Mouse (Mus musculus): Measurements from ENCODE around the gene Gria1. TPM values are rescaled to one million over a fixed set of nuclear protein-coding genes. Genes with fewer than 3 reads are reported as not detected.

Gria1 gene
- polyA plus RNA-seq, 1 experiment = 0.01 TPM

DNA sequence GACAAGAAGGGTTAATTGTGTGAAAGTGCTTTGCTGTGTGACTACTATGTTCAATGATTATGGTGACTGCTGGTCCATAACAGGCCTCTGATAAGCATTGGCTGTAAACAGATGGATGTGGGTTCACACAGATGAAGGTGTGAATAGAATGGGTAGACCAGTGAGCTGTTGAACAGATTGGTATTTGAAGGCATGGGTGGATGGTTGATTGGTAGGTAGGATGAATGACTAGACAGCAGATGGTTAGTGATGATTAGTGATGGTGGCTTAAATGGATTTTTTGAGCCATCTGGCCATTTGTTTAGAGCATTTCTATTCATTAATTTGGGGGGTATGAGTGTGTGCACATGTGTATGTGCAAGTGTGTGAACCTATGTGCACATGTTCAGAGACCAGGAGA, 173.9 kb downstream of the Gria1 start:
- H3K27ac ChIP-seq (ENCODE audit: insufficient read depth, low read length) = no peak overlapping the region
- no peak overlapping the region for H3K4me3 ChIP-seq (ENCODE audit: extremely low read depth, insufficient read depth, insufficient read length)
- no peaks in the 10 kb centered on the region for H3K36me3 ChIP-seq (ENCODE audit: control insufficient read depth, insufficient read depth, low read length)
- no peak for TF ChIP-seq CTCF (IDR thresholded peaks at IDR 0.05; ENCODE audit: extremely low read depth, insufficient read depth, insufficient read length, insufficient replicate concordance)
- no peak for TF ChIP-seq POLR2A (IDR thresholded peaks at IDR 0.05; ENCODE audit: low read depth, low read length)
- no peaks in the 10 kb centered on the region for H3K4me1 ChIP-seq (ENCODE audit: control insufficient read depth, insufficient read depth, insufficient read length)
- DNase-seq (ENCODE audit: low read depth in 1 of 2, low spot score in 2 of 2) = no peak
- H3K27me3 ChIP-seq (ENCODE audit: control insufficient read depth, insufficient read depth, low read length) = no peaks in the 10 kb centered on the region

DNA sequence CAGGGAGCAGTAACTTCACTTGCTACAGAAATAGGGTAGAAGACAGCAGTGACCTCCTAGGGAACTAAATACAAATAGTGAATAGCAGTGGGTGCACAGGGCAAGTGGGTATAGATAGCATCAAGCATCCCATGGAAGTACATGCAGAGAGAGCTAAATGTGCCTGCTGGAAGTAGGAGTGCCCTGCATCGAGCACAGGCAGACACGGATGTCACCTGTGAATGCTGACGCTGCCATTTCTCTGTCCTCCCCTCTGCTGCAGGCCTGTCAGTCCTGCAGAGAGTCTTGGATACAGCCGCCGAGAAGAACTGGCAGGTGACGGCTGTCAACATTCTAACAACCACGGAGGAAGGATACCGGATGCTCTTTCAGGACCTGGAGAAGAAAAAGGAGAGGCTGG, 178.2 kb downstream of the Gria1 start:
- no peaks in the 10 kb centered on the region for H3K27me3 ChIP-seq (ENCODE audit: control insufficient read depth, insufficient read depth, low read length)
- H3K4me1 ChIP-seq (ENCODE audit: control insufficient read depth, insufficient read depth, insufficient read length) = no peaks in the 10 kb centered on the region
- DNase-seq (ENCODE audit: low read depth in 1 of 2, low spot score in 2 of 2) = no peak
- no peak overlapping the region for H3K4me3 ChIP-seq (ENCODE audit: extremely low read depth, insufficient read depth, insufficient read length)
- no peak overlapping the region for H3K27ac ChIP-seq (ENCODE audit: insufficient read depth, low read length)
- no peaks in the 10 kb centered on the region for H3K36me3 ChIP-seq (ENCODE audit: control insufficient read depth, insufficient read depth, low read length)
- WGBS = 88% methylated on average over 8 of the region's 8 CpGs
- TF ChIP-seq POLR2A (IDR thresholded peaks at IDR 0.05; ENCODE audit: low read depth, low read length) (no peak), CTCF (IDR thresholded peaks at IDR 0.05; ENCODE audit: extremely low read depth, insufficient read depth, insufficient read length, insufficient replicate concordance) (no peak)

DNA sequence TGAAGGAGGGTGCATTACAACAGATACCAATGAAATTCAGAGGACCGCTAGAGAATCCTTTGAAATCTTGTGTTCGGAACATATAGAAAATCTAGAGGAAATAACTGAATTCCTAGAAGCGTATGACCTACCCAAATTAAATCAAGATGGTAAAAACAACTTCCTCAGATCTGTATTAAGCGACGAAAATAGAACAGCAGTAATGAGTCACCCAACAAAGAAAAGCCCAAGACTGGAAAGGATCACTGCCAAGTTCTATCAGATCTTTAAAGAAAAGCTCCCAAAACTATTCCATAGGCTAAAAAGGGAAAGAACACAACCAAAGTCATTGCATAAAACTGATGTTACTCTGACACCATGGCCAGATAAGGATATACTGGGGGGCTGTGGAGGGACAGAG, 183.6 kb downstream of the Gria1 start:
- Histone ChIP-seq H3K27me3 (ENCODE audit: control insufficient read depth, insufficient read depth, low read length) (no peaks in the 10 kb centered on the region), H3K27ac (ENCODE audit: insufficient read depth, low read length) (no peak overlapping the region), H3K36me3 (ENCODE audit: control insufficient read depth, insufficient read depth, low read length) (no peaks in the 10 kb centered on the region), H3K4me1 (ENCODE audit: control insufficient read depth, insufficient read depth, insufficient read length) (no peaks in the 10 kb centered on the region), H3K4me3 (ENCODE audit: extremely low read depth, insufficient read depth, insufficient read length) (no peak overlapping the region)
- no peak for TF ChIP-seq CTCF (IDR thresholded peaks at IDR 0.05; ENCODE audit: extremely low read depth, insufficient read depth, insufficient read length, insufficient replicate concordance)
- TF ChIP-seq POLR2A (IDR thresholded peaks at IDR 0.05; ENCODE audit: low read depth, low read length) = no peak
- 81% methylated on average over 5 of the region's 5 CpGs for WGBS
- DNase-seq (ENCODE audit: low read depth in 1 of 2, low spot score in 2 of 2) = no peak

DNA sequence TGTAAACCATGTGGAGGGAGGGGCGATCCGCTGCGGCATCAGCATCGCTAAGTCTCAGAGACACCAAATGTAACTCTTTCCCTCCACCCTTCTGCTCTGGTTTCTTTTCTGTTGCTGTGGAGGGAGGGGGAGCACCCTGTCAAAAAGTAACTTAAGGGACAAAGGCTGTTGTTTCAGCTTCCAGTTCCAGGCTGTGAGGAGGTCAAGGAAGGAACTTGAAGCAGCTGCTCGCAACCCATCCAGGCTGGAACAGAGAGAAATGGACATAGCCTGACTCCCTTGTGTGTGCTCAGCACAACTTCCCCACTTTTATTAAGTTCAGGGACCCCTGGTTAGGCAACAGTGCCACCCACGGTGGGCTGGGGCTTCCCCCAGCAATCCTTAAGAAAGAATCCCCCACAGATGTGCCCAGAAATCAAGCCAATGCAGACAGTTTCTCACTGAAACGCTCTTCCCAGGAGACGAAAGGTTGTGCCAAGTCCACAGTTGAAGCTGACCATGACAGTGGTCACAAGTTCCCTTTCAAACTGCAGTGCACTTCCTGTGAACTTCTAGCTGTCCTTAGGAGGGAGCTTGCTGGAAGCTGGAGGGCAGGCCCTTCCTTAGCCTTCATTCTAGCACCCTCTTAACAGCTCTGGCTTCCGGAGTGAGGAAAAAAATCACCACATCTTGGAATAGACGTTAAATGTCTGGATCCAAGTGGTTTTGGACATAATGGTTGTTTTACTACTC, 190.2 kb downstream of the Gria1 start:
- Histone ChIP-seq H3K36me3 (ENCODE audit: control insufficient read depth, insufficient read depth, low read length) (no peaks in the 10 kb centered on the region), H3K4me1 (ENCODE audit: control insufficient read depth, insufficient read depth, insufficient read length) (no peaks in the 10 kb centered on the region), H3K4me3 (ENCODE audit: extremely low read depth, insufficient read depth, insufficient read length) (no peak overlapping the region), H3K27ac (ENCODE audit: insufficient read depth, low read length) (no peak overlapping the region), H3K27me3 (ENCODE audit: control insufficient read depth, insufficient read depth, low read length) (no peaks in the 10 kb centered on the region)
- 74% methylated on average over 10 of the region's 10 CpGs for WGBS
- DNase-seq (ENCODE audit: low read depth in 1 of 2, low spot score in 2 of 2) = no peak
- TF ChIP-seq CTCF (IDR thresholded peaks at IDR 0.05; ENCODE audit: extremely low read depth, insufficient read depth, insufficient read length, insufficient replicate concordance) = no peak

DNA sequence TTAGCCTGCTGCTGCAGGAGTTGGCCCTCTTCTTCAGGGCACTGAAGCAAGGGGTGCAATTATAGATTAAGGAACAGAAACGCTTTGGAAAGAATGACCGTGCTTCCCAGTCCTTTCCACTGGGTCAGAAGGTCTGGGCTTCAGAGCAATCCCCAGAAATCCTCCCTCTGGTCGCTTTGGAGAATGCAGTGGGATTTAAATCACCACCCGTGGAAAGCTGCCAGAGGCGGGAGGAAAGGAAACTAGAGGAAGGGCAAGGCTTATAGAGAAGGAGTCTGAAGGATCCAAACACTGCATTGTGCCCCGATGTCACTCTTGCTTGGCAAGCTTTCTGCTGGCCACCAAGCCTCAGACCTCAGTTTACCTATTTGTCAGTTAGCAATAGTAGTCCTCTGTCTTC, 193.2 kb downstream of the Gria1 start:
- Histone ChIP-seq H3K4me1 (ENCODE audit: control insufficient read depth, insufficient read depth, insufficient read length) (no peaks in the 10 kb centered on the region), H3K27ac (ENCODE audit: insufficient read depth, low read length) (no peak overlapping the region), H3K4me3 (ENCODE audit: extremely low read depth, insufficient read depth, insufficient read length) (no peak overlapping the region), H3K36me3 (ENCODE audit: control insufficient read depth, insufficient read depth, low read length) (no peaks in the 10 kb centered on the region), H3K27me3 (ENCODE audit: control insufficient read depth, insufficient read depth, low read length) (no peaks in the 10 kb centered on the region)
- DNase-seq (ENCODE audit: low read depth in 1 of 2, low spot score in 2 of 2) = no peak
- 50% methylated on average over 6 of the region's 6 CpGs for WGBS
- no peak for TF ChIP-seq POLR2A (IDR thresholded peaks at IDR 0.05; ENCODE audit: low read depth, low read length)
- TF ChIP-seq CTCF (IDR thresholded peaks at IDR 0.05; ENCODE audit: extremely low read depth, insufficient read depth, insufficient read length, insufficient replicate concordance) = no peak

DNA sequence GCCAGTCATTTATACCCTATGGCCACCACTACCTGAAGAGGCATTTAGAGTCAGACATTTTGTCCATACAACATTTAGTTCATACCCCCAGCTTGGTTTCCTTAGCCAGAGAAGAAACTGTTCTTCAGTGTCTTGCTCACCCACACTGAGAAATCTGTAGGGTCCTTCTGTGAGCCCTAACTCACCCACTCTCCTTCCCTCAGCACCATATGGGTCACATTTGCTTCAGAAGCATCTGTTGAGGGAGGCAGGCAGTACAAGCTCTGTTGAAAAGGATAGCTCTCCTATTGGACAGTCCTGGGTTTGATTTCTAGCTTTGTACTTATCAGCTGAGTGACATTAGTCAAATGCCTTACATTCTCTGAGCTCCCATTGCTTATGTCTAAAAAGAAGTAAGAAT, 196.1 kb downstream of the Gria1 start:
- no peak overlapping the region for H3K4me3 ChIP-seq (ENCODE audit: extremely low read depth, insufficient read depth, insufficient read length)
- no peak overlapping the region for H3K27ac ChIP-seq (ENCODE audit: insufficient read depth, low read length)
- TF ChIP-seq POLR2A (IDR thresholded peaks at IDR 0.05; ENCODE audit: low read depth, low read length) (no peak), CTCF (IDR thresholded peaks at IDR 0.05; ENCODE audit: extremely low read depth, insufficient read depth, insufficient read length, insufficient replicate concordance) (no peak)
- H3K27me3 ChIP-seq (ENCODE audit: control insufficient read depth, insufficient read depth, low read length) = no peaks in the 10 kb centered on the region
- no peaks in the 10 kb centered on the region for H3K4me1 ChIP-seq (ENCODE audit: control insufficient read depth, insufficient read depth, insufficient read length)
- no peak for DNase-seq (ENCODE audit: low read depth in 1 of 2, low spot score in 2 of 2)
- no peaks in the 10 kb centered on the region for H3K36me3 ChIP-seq (ENCODE audit: control insufficient read depth, insufficient read depth, low read length)

DNA sequence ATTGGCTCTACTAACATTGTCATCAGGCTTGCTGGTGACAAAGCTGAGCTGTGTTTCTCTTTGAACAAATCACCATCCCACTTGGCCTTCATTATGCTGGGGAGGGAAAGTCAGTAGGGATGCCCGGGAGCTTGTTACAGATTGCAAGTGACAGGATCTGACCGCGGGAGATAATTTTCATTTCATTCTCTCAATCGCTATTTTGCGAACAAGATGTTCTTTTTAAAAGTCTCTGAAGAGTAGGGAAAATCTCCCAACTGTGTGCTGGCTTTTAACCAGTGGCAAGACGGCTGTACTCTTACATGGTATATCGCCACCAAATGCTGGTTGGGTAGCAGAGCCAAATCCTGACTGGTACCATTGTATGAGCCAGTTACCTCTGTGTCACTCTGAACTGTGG, 202.9 kb downstream of the Gria1 start:
- DNase-seq (ENCODE audit: low read depth in 1 of 2, low spot score in 2 of 2) = no peak
- Histone ChIP-seq H3K4me3 (ENCODE audit: extremely low read depth, insufficient read depth, insufficient read length) (no peak overlapping the region), H3K36me3 (ENCODE audit: control insufficient read depth, insufficient read depth, low read length) (no peaks in the 10 kb centered on the region), H3K27me3 (ENCODE audit: control insufficient read depth, insufficient read depth, low read length) (no peaks in the 10 kb centered on the region), H3K4me1 (ENCODE audit: control insufficient read depth, insufficient read depth, insufficient read length) (no peaks in the 10 kb centered on the region), H3K27ac (ENCODE audit: insufficient read depth, low read length) (no peak overlapping the region)
- WGBS = 95% methylated on average over 7 of the region's 7 CpGs
- TF ChIP-seq CTCF (IDR thresholded peaks at IDR 0.05; ENCODE audit: extremely low read depth, insufficient read depth, insufficient read length, insufficient replicate concordance) (no peak), POLR2A (IDR thresholded peaks at IDR 0.05; ENCODE audit: low read depth, low read length) (no peak)
